Mouse (Mus musculus): Measurements from ENCODE around the gene Hist1h2af. TPM values are rescaled to one million over a fixed set of nuclear protein-coding genes. Genes with fewer than 3 reads are reported as not detected.
"Not testable (repeated sequence)": the region's sequence is repeated elsewhere in the genome, so short reads cannot be mapped to it uniquely, and the experiment has no call there.

Hist1h2af gene
- polyA plus RNA-seq, 1 experiment = 68.8 TPM

- Histone ChIP-seq H3K27ac (ENCODE audit: insufficient read depth, low read length) (no peak overlapping the region), H3K4me3 (ENCODE audit: low read depth, low read length) (no peak overlapping the region)
Measured at GRCm38 (mm10) chr13:23541497-23541896, 7.8 kb downstream of the Hist1h2af start.

DNA sequence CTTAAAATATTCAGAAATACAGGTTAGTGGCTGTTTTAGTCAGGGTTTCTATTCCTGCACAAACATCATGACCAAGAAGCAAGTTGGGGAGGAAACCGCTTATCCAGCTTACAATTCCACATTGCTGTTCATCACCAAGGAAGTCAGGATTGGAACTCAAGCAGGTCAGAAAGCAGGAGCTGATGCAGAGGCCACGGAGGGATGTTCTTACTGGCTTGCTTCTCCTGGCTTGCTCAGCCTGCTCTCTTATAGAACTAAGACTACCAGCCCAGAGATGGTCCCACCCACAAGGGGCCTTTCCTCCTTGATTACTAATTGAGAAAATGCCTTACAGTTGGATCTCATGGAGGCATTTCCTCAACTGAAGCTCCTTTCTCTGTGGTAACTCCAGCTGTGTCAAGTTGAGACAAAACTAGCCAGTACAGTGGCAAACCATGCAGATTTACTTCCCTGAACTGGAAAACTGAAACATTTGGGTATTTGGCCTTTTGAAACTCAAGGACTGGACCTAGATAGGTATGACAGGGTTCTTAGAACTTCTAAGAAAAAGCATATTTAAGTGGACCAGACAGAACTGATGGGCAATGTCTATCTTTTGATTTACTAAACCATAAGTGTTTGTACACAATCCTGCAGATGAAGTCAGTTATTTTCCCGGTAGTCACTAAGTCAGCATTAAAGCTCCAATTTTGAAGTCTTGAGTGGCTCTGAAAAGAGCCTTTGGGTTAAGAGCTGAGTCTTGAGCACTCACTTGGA, 8.7 kb downstream of the Hist1h2af start:
- H3K36me3 ChIP-seq (ENCODE audit: control insufficient read depth, insufficient read depth, low read length, poor library complexity, severe bottlenecking); H3K4me1 ChIP-seq (ENCODE audit: control insufficient read depth, insufficient read depth, low read length); H3K9me3 ChIP-seq (replicated peaks; ENCODE audit: control insufficient read depth, insufficient read depth, low read length, poor library complexity, severe bottlenecking); H3K27me3 ChIP-seq (ENCODE audit: control insufficient read depth, insufficient read depth, low read length, poor library complexity, severe bottlenecking): not testable (repeated sequence)
- Histone ChIP-seq H3K9ac (ENCODE audit: low read depth, poor library complexity, severe bottlenecking) (peak overlapping the region; percentile 69), H3K27ac (ENCODE audit: insufficient read depth, low read length) (peak overlapping the region; percentile 75), H3K4me3 (ENCODE audit: low read depth, low read length) (peak overlapping the region; percentile 88)

More at GRCm38 (mm10) chr13:23541497-23541896, 7.8 kb downstream of the Hist1h2af start:
- TF ChIP-seq EP300 (IDR thresholded peaks at IDR 0.05; ENCODE audit: insufficient read depth, low read depth, low read length) (no peak), POLR2A (IDR thresholded peaks at IDR 0.05; ENCODE audit: insufficient read depth, low read length) (no peak), CTCF (IDR thresholded peaks at IDR 0.05; ENCODE audit: low read depth, low read length) (no peak)
- Histone ChIP-seq H3K9me3 (replicated peaks; ENCODE audit: control insufficient read depth, insufficient read depth, low read length, poor library complexity, severe bottlenecking) (no peaks in the 10 kb centered on the region), H3K36me3 (ENCODE audit: control insufficient read depth, insufficient read depth, low read length, poor library complexity, severe bottlenecking) (no peaks in the 10 kb centered on the region), H3K4me1 (ENCODE audit: control insufficient read depth, insufficient read depth, low read length) (peaks cover 1% of the 10 kb centered on the region), H3K27me3 (ENCODE audit: control insufficient read depth, insufficient read depth, low read length, poor library complexity, severe bottlenecking) (no peaks in the 10 kb centered on the region), H3K9ac (ENCODE audit: low read depth, poor library complexity, severe bottlenecking) (no peak overlapping the region)

DNA sequence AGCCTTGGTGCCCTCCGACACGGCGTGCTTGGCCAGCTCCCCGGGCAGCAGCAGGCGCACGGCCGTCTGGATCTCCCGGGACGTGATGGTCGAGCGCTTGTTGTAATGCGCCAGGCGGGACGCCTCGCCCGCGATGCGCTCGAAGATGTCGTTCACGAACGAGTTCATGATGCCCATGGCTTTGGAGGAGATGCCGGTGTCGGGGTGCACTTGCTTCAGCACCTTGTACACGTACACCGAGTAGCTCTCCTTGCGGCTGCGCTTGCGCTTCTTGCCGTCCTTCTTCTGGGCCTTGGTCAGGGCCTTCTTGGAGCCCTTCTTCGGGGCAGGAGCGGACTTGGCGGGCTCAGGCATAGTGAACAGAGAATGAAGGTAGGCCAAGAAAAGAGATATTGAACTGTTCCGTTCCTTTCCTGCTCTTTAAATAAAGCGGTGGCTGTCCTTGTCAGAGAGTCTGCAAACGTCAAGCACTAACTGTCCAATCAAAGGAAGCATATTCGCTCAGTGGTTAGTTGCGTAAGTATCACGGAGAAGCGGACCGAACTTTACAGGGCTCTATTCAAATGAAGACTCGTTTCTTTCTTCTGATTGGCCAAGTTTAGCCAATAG, 9.4 kb downstream of the Hist1h2af start, which contains the start of gene Hist1h2bh:
Hist1h2bh (minus strand) TSS at position 394 of the 609 bp plus-strand sequence.
- H3K4me1 ChIP-seq (ENCODE audit: control insufficient read depth, insufficient read depth, low read length); H3K9me3 ChIP-seq (replicated peaks; ENCODE audit: control insufficient read depth, insufficient read depth, low read length, poor library complexity, severe bottlenecking); H3K36me3 ChIP-seq (ENCODE audit: control insufficient read depth, insufficient read depth, low read length, poor library complexity, severe bottlenecking); H3K27me3 ChIP-seq (ENCODE audit: control insufficient read depth, insufficient read depth, low read length, poor library complexity, severe bottlenecking): not testable (repeated sequence)
- TF ChIP-seq POLR2A (IDR thresholded peaks at IDR 0.05; ENCODE audit: insufficient read depth, low read length) = peak; percentile 75
- Histone ChIP-seq H3K9ac (ENCODE audit: low read depth, poor library complexity, severe bottlenecking) (peak within 1 kb of the TSS; percentile 84), H3K27ac (ENCODE audit: insufficient read depth, low read length) (peak within 1 kb of the TSS; percentile 75), H3K4me3 (ENCODE audit: low read depth, low read length) (peak within 1 kb of the TSS; percentile 88)

DNA sequence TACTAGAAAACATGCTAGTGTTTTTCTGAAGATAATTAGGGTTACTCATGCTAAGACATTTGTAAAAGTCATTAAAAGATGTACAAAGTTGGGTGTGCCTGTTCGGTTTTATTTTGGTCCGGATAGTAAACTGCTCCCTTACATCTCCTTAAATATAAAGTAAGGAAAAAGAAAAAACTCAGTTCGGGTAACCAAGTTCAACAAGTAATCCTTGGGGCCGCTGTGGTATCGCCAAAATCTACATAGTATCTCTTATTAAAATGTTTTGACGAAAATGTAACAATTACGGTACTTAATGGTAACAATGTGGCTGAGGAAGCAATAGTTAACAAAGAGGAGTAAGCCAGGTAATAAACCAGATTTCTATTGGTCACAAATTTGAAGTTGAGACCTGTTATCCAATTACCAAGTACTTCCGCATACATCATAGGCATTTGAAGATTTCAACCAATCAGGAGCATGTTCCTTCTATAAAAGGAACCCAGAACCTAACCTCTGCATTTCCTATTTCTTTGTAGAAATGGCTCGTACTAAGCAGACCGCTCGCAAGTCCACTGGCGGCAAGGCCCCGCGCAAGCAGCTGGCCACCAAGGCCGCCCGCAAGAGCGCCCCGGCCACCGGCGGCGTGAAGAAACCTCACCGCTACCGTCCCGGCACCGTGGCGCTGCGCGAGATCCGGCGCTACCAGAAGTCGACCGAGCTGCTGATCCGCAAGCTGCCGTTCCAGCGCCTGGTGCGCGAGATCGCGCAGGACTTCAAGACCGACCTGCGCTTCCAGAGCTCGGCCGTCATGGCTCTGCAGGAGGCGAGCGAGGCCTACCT, 10.5 kb downstream of the Hist1h2af start, which contains the start of gene Hist1h3f:
Hist1h3f (plus strand) TSS at position 88 of the 822 bp plus-strand sequence.
- Histone ChIP-seq H3K4me1 (ENCODE audit: control insufficient read depth, insufficient read depth, low read length) (peaks cover under 1% of the 10 kb centered on the region), H3K27me3 (ENCODE audit: control insufficient read depth, insufficient read depth, low read length, poor library complexity, severe bottlenecking) (no peaks in the 10 kb centered on the region), H3K36me3 (ENCODE audit: control insufficient read depth, insufficient read depth, low read length, poor library complexity, severe bottlenecking) (no peaks in the 10 kb centered on the region), H3K27ac (ENCODE audit: insufficient read depth, low read length) (peak within 1 kb of the TSS; percentile 75), H3K9me3 (replicated peaks; ENCODE audit: control insufficient read depth, insufficient read depth, low read length, poor library complexity, severe bottlenecking) (no peaks in the 10 kb centered on the region), H3K9ac (ENCODE audit: low read depth, poor library complexity, severe bottlenecking) (peak within 1 kb of the TSS; percentile 84), H3K4me3 (ENCODE audit: low read depth, low read length) (peak within 1 kb of the TSS; percentile 88)
- TF ChIP-seq CTCF (IDR thresholded peaks at IDR 0.05; ENCODE audit: low read depth, low read length) = no peak
- TF ChIP-seq EP300 (IDR thresholded peaks at IDR 0.05; ENCODE audit: insufficient read depth, low read depth, low read length) = 0 out of 2 replicates have a peak, but pooled peaks have one; percentile 6
- TF ChIP-seq POLR2A (IDR thresholded peaks at IDR 0.05; ENCODE audit: insufficient read depth, low read length) = peak; percentile 86

DNA sequence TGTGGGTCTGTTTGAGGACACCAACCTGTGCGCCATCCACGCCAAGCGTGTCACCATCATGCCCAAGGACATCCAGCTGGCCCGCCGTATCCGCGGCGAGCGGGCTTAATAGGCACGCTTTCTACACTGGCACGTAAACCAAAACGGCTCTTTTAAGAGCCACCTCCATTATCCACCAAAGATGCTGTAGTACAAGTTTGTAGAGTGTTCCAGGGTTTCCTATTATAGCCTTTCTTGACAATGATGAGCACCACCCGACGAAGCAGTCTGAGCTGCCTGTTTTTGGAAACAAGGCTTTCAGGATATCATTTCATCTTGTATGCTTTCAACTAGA, 11.0 kb downstream of the Hist1h2af start:
- peak overlapping the region; percentile 38 for H3K27ac ChIP-seq (ENCODE audit: insufficient read depth, low read length)
- H3K9me3 ChIP-seq (replicated peaks; ENCODE audit: control insufficient read depth, insufficient read depth, low read length, poor library complexity, severe bottlenecking); H3K36me3 ChIP-seq (ENCODE audit: control insufficient read depth, insufficient read depth, low read length, poor library complexity, severe bottlenecking); H3K27me3 ChIP-seq (ENCODE audit: control insufficient read depth, insufficient read depth, low read length, poor library complexity, severe bottlenecking); H3K4me1 ChIP-seq (ENCODE audit: control insufficient read depth, insufficient read depth, low read length): not testable (repeated sequence)
- peak overlapping the region; percentile 84 for H3K9ac ChIP-seq (ENCODE audit: low read depth, poor library complexity, severe bottlenecking)
- peak overlapping the region; percentile 42 for H3K4me3 ChIP-seq (ENCODE audit: low read depth, low read length)

GRCm38 (mm10) chr13:23546694-23547093, 13.0 kb downstream of the Hist1h2af start:
- Histone ChIP-seq H3K36me3 (ENCODE audit: control insufficient read depth, insufficient read depth, low read length, poor library complexity, severe bottlenecking) (no peaks in the 10 kb centered on the region), H3K4me3 (ENCODE audit: low read depth, low read length) (no peak overlapping the region), H3K9ac (ENCODE audit: low read depth, poor library complexity, severe bottlenecking) (no peak overlapping the region), H3K27ac (ENCODE audit: insufficient read depth, low read length) (no peak overlapping the region), H3K9me3 (replicated peaks; ENCODE audit: control insufficient read depth, insufficient read depth, low read length, poor library complexity, severe bottlenecking) (no peaks in the 10 kb centered on the region), H3K27me3 (ENCODE audit: control insufficient read depth, insufficient read depth, low read length, poor library complexity, severe bottlenecking) (no peaks in the 10 kb centered on the region), H3K4me1 (ENCODE audit: control insufficient read depth, insufficient read depth, low read length) (no peaks in the 10 kb centered on the region)
- TF ChIP-seq CTCF (IDR thresholded peaks at IDR 0.05; ENCODE audit: low read depth, low read length) (no peak), POLR2A (IDR thresholded peaks at IDR 0.05; ENCODE audit: insufficient read depth, low read length) (no peak), EP300 (IDR thresholded peaks at IDR 0.05; ENCODE audit: insufficient read depth, low read depth, low read length) (no peak)
